Mouse (Mus musculus): Measurements from ENCODE around the gene Tet3. TPM values are rescaled to one million over a fixed set of nuclear protein-coding genes. Genes with fewer than 3 reads are reported as not detected.
"Not testable (repeated sequence)": the region's sequence is repeated elsewhere in the genome, so short reads cannot be mapped to it uniquely, and the experiment has no call there.

Gene Tet3
- polyA plus RNA-seq, 1 experiment, result 46.8 TPM

DNA sequence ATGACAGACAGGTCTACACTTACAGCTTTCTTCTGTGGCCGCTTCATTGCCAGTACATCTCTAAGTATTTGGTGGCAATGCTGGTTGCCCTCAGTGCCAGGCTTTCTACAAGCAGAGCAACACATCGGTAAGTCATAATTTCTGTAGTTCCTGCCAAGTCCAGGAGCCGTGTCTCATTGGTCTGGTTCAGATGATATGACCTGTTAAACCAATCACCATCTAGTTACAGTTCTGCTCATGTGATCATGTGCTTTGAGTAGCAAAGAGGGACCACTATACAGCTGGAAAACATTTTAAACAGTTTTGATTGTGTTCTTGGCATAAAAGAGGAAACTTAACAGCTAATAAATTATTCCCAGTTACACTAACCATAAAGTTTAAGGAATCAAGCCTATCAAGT, 111.0 kb downstream of the Tet3 start:
- no peak overlapping the region for H3K4me3 ChIP-seq (ENCODE audit: insufficient read depth, low read length)
- H3K4me1 ChIP-seq (ENCODE audit: control insufficient read depth, insufficient read depth, low read length), result peaks cover 6% of the 10 kb centered on the region

GRCm38 (mm10) chr6:83345285-83345684, 113.6 kb downstream of the Tet3 start:
- not testable (repeated sequence) for H3K27ac ChIP-seq (ENCODE audit: insufficient read depth, low read depth, low read length); H3K4me3 ChIP-seq (ENCODE audit: insufficient read depth, low read length); H3K4me1 ChIP-seq (ENCODE audit: control insufficient read depth, insufficient read depth, low read length)

More for the DNA sequence above, 111.0 kb downstream of the Tet3 start:
- TF ChIP-seq POLR2A (IDR thresholded peaks at IDR 0.05; ENCODE audit: borderline replicate concordance, low read depth, low read length), result no peak
- no peak for TF ChIP-seq CTCF (IDR thresholded peaks at IDR 0.05; ENCODE audit: low read depth, low read length)
- no peak overlapping the region for H3K27ac ChIP-seq (ENCODE audit: insufficient read depth, low read depth, low read length)

DNA sequence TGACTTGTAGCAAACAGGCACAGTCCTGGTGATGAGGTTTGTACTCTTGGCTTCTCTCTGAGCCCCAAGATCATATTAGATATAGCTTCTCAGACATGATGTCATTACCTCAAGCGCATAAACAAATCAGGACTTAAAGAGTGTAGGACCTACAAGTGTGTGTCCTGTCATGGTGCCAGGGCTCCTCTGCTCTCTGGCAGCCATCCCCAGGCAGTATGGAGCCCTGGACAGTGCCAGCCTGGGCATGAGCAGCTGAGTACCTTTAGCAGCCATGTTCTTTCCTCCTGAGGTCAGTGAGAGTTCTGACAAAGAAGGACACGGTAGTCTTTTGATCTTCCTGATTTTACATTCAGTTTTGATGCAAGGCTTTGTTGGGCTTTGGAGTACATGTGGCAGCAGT, 115.9 kb downstream of the Tet3 start:
- H3K4me1 ChIP-seq (ENCODE audit: control insufficient read depth, insufficient read depth, low read length), result peaks cover 3% of the 10 kb centered on the region; the same call in 1 of the 2 replicates
- TF ChIP-seq CTCF (IDR thresholded peaks at IDR 0.05; ENCODE audit: low read depth, low read length), result no peak
- TF ChIP-seq POLR2A (IDR thresholded peaks at IDR 0.05; ENCODE audit: borderline replicate concordance, low read depth, low read length), result no peak
- no peak overlapping the region for H3K4me3 ChIP-seq (ENCODE audit: insufficient read depth, low read length)
- no peak overlapping the region for H3K27ac ChIP-seq (ENCODE audit: insufficient read depth, low read depth, low read length)

- no peaks in the 10 kb centered on the region for H3K4me1 ChIP-seq (ENCODE audit: control insufficient read depth, insufficient read depth, low read length)
- TF ChIP-seq CTCF (IDR thresholded peaks at IDR 0.05; ENCODE audit: low read depth, low read length) (no peak), POLR2A (IDR thresholded peaks at IDR 0.05; ENCODE audit: borderline replicate concordance, low read depth, low read length) (no peak)
- no peak overlapping the region for H3K4me3 ChIP-seq (ENCODE audit: insufficient read depth, low read length)
- H3K27ac ChIP-seq (ENCODE audit: insufficient read depth, low read depth, low read length), result no peak overlapping the region
These were observed 117.5 kb downstream of the Tet3 start for GRCm38 (mm10) chr6:83341387-83341786.

- no peak overlapping the region for H3K4me3 ChIP-seq (ENCODE audit: insufficient read depth, low read length)
- TF ChIP-seq POLR2A (IDR thresholded peaks at IDR 0.05; ENCODE audit: borderline replicate concordance, low read depth, low read length) (no peak), CTCF (IDR thresholded peaks at IDR 0.05; ENCODE audit: low read depth, low read length) (0 out of 2 replicates have a peak, but pooled peaks have one; percentile 13)
- H3K27ac ChIP-seq (ENCODE audit: insufficient read depth, low read depth, low read length), result no peak overlapping the region
These were observed 131.2 kb downstream of the Tet3 start for GRCm38 (mm10) chr6:83327591-83328190.

GRCm38 (mm10) chr6:83326761-83327160, 132.1 kb downstream of the Tet3 start:
- TF ChIP-seq CTCF (IDR thresholded peaks at IDR 0.05; ENCODE audit: low read depth, low read length) (no peak), POLR2A (IDR thresholded peaks at IDR 0.05; ENCODE audit: borderline replicate concordance, low read depth, low read length) (no peak)
- Histone ChIP-seq H3K27ac (ENCODE audit: insufficient read depth, low read depth, low read length) (no peak overlapping the region), H3K4me1 (ENCODE audit: control insufficient read depth, insufficient read depth, low read length) (peaks cover 19% of the 10 kb centered on the region), H3K4me3 (ENCODE audit: insufficient read depth, low read length) (peak overlapping the region; percentile 87)

More at GRCm38 (mm10) chr6:83327591-83328190, 131.2 kb downstream of the Tet3 start:
- H3K4me1 ChIP-seq (ENCODE audit: control insufficient read depth, insufficient read depth, low read length), result peaks cover 15% of the 10 kb centered on the region

- Histone ChIP-seq H3K4me3 (ENCODE audit: insufficient read depth, low read length) (peak overlapping the region; percentile 87), H3K4me1 (ENCODE audit: control insufficient read depth, insufficient read depth, low read length) (peaks cover 23% of the 10 kb centered on the region), H3K27ac (ENCODE audit: insufficient read depth, low read depth, low read length) (peak overlapping the region; percentile 86)
- TF ChIP-seq CTCF (IDR thresholded peaks at IDR 0.05; ENCODE audit: low read depth, low read length) (no peak), POLR2A (IDR thresholded peaks at IDR 0.05; ENCODE audit: borderline replicate concordance, low read depth, low read length) (no peak)
These were observed 132.5 kb downstream of the Tet3 start for GRCm38 (mm10) chr6:83326394-83326736.

DNA sequence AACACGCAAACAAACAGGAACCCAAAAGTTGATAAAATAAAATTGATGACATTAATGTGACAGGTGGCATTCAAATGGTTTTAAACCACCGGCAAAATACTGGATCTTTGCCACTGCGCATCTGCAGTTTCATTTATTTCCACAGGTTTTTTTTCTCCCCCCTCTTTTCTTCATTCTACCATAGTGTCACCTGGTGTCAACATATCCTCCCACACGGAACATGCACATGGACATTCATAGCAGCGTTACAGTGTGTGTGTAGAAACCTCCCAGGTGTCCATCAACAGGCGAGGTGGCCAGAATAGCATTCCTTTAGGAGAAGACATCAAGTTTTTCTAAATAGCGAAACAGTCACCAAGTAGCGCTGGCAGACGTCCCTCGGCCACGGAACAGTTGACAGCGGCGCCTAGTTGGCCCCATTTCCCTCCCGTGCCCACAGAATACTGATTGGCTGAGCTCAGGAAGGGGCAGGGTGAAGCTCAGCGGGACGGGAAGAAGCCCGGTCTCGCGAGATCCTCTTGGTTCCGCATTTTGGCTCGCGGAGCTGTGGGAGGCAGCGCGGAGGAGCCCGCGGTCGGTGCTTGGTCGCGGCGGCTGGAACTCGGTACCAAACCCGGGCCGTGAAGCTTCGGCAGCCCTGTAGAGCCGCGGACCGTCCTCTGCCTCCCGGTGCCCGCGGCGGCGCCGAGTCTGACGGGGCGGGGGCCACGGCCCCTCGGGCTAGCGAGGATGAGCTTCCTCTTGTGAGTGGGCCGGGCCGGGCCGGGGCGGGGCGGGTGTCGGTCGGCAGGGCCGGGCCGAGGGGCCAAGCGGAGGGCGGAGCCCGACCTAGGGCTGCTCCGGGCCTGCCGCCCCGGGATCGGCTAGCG, 133.1 kb downstream of the Tet3 start, which contains the start of the genes Mthfd2 and Mob1a:
TSS of gene Mthfd2 (minus strand) at position 384 of the 869 bp plus-strand sequence.
TSS of gene Mob1a (plus strand) at position 492 of the 869 bp plus-strand sequence.
- Histone ChIP-seq H3K4me1 (ENCODE audit: control insufficient read depth, insufficient read depth, low read length) (peaks cover 29% of the 10 kb centered on the region), H3K4me3 (ENCODE audit: insufficient read depth, low read length) (peak within 1 kb of the TSS; percentile 87), H3K27ac (ENCODE audit: insufficient read depth, low read depth, low read length) (peak within 1 kb of the TSS; percentile 86)
- TF ChIP-seq CTCF (IDR thresholded peaks at IDR 0.05; ENCODE audit: low read depth, low read length) (no peak), POLR2A (IDR thresholded peaks at IDR 0.05; ENCODE audit: borderline replicate concordance, low read depth, low read length) (peak; percentile 54; the same call in 1 of the 2 replicates)

DNA sequence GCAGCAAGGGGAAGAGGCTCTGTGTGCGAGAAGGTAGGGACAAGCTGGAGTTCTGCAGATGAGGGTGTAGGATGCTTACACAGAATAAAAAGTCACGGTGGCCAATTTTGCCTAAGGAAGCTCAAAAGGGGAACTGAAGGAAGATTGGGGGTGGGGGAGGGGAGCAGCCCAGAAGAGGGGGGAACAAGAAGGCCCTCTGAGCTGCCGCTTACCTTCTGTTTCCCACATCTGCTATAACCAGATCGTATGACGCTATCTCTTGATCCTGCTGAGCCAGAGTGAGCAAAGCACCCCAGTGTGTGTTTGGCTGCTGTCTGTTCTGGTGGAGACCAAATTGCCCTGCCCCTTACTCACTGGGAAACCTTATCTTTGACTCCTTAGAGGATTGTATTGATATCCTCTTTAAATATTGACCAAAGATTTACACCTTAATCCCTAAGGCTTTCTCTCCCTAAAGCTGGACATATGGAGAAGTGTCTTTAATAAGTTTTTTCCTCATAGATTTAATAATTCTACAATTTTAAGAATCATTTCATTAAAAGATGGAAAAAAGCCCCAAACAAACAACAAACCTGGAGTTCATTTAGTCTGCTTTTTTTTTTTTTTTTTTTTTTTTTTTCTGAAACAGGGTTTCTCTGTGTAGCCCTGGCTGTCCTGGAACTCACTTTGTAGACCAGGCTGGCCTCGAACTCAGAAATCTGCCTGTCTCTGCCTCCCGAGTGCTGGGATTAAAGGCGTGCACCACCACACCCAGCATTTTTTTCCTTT, 135.0 kb downstream of the Tet3 start:
- Histone ChIP-seq H3K4me3 (ENCODE audit: insufficient read depth, low read length) (peak overlapping the region; percentile 50), H3K27ac (ENCODE audit: insufficient read depth, low read depth, low read length) (peak overlapping the region; percentile 82), H3K4me1 (ENCODE audit: control insufficient read depth, insufficient read depth, low read length) (peaks cover 30% of the 10 kb centered on the region)
- no peak for TF ChIP-seq CTCF (IDR thresholded peaks at IDR 0.05; ENCODE audit: low read depth, low read length)
- TF ChIP-seq POLR2A (IDR thresholded peaks at IDR 0.05; ENCODE audit: borderline replicate concordance, low read depth, low read length), result no peak
